Mouse (Mus musculus): Measurements from ENCODE around the gene Ptges3.
A peak's percentile ranks its signal among the peaks of the same experiment; 100 is the strongest.
"Not testable (repeated sequence)": the region's sequence is repeated elsewhere in the genome, so short reads cannot be mapped to it uniquely, and the experiment has no call there.

The Ptges3 gene

GRCm38 (mm10) chr10:128059207-128059981, 640 bp downstream of the Ptges3 start:
- DNase-seq (ENCODE audit: low read depth, low spot score) = peak; percentile 58

- no peak for DNase-seq (ENCODE audit: low read depth, low spot score)
Measured at GRCm38 (mm10) chr10:128061109-128061508, 2.4 kb downstream of the Ptges3 start.

- no peak for DNase-seq (ENCODE audit: low read depth, low spot score)
Measured at GRCm38 (mm10) chr10:128062221-128062989, 3.7 kb downstream of the Ptges3 start.

GRCm38 (mm10) chr10:128066072-128066471, 7.3 kb downstream of the Ptges3 start:
- DNase-seq (ENCODE audit: low read depth, low spot score) = no peak

GRCm38 (mm10) chr10:128069201-128069600, 10.4 kb downstream of the Ptges3 start:
- DNase-seq (ENCODE audit: low read depth, low spot score) = no peak

- not testable (repeated sequence) for DNase-seq (ENCODE audit: low read depth, low spot score)
Measured at GRCm38 (mm10) chr10:128070432-128070831, 11.7 kb downstream of the Ptges3 start.

GRCm38 (mm10) chr10:128078269-128078668, 19.5 kb downstream of the Ptges3 start:
- not testable (repeated sequence) for DNase-seq (ENCODE audit: low read depth, low spot score)

GRCm38 (mm10) chr10:128080496-128080895, 21.7 kb downstream of the Ptges3 start:
- DNase-seq (ENCODE audit: low read depth, low spot score) = peak; percentile 15

- peak; percentile 53 for DNase-seq (ENCODE audit: low read depth, low spot score)
Measured at GRCm38 (mm10) chr10:128081807-128082476, 23.2 kb downstream of the Ptges3 start.

- no peak for DNase-seq (ENCODE audit: low read depth, low spot score)
Measured at GRCm38 (mm10) chr10:128082477-128082808, 23.7 kb downstream of the Ptges3 start.

- peak; percentile 100 for DNase-seq (ENCODE audit: low read depth, low spot score)
Measured at GRCm38 (mm10) chr10:128082880-128083421, 24.2 kb downstream of the Ptges3 start, which contains the start of gene Atp5b. Gene Atp5b, plus strand, starts transcription at chr10:128083273.

GRCm38 (mm10) chr10:128083688-128084087, 24.9 kb downstream of the Ptges3 start:
- peak; percentile 43 for DNase-seq (ENCODE audit: low read depth, low spot score)

- DNase-seq (ENCODE audit: low read depth, low spot score) = peak; percentile 20
Measured at GRCm38 (mm10) chr10:128084160-128084559, 25.4 kb downstream of the Ptges3 start.

- peak; percentile 64 for DNase-seq (ENCODE audit: low read depth, low spot score)
Measured at GRCm38 (mm10) chr10:128086391-128086790, 27.6 kb downstream of the Ptges3 start.

- DNase-seq (ENCODE audit: low read depth, low spot score) = not testable (repeated sequence)
Measured at GRCm38 (mm10) chr10:128087216-128087615, 28.5 kb downstream of the Ptges3 start.

GRCm38 (mm10) chr10:128088181-128088580, 29.4 kb downstream of the Ptges3 start:
- no peak for DNase-seq (ENCODE audit: low read depth, low spot score)

GRCm38 (mm10) chr10:128089842-128090241, 31.1 kb downstream of the Ptges3 start:
- DNase-seq (ENCODE audit: low read depth, low spot score) = no peak

- DNase-seq (ENCODE audit: low read depth, low spot score) = peak; percentile 96
Measured at GRCm38 (mm10) chr10:128090651-128091563, 32.2 kb downstream of the Ptges3 start.

- peak; percentile 83 for DNase-seq (ENCODE audit: low read depth, low spot score)
Measured at GRCm38 (mm10) chr10:128091564-128092505, 33.1 kb downstream of the Ptges3 start, which contains the start of gene Baz2a. Gene Baz2a, plus strand, starts transcription at chr10:128091577.

Data from brain, adult 2 months (tissue).